ENCODE assay signal across 19 mouse cellular contexts in genomic region chr10:126646587-126646986, GRCm38 (mm10).
"Had no signal": no experiment of that assay in that cellular context is flagged by ENCODE, and none has a peak within 500 bp of the region (broad histone marks: within the 10 kb centered on the region; RNA-seq: fewer than 3 reads in every experiment).

No protein-coding gene starts in this region.

- H3K9ac ChIP-seq: liver, embryonic 13.5 days; liver, embryonic 15.5 days; liver, postnatal 0 days; lung, embryonic 15.5 days; neural tube, embryonic 12.5 days; stomach, embryonic 15.5 days had no signal

- H3K4me2 ChIP-seq: liver, embryonic 13.5 days; liver, embryonic 15.5 days; lung, embryonic 15.5 days; midbrain, embryonic 11.5 days; neural tube, embryonic 12.5 days; stomach, embryonic 15.5 days had no signal

- H3K4me1 ChIP-seq: liver, embryonic 13.5 days; liver, embryonic 15.5 days; megakaryocyte, embryonic 14.5 days; stomach, embryonic 15.5 days had no signal

- DNase-seq: liver, embryonic 13.5 days; liver, postnatal 0 days; lung, adult 2 months; lung, postnatal 14 days; lung, postnatal 36 days; right cerebral cortex, postnatal 14 days; thymus, adult 2 months; thymus, postnatal 25 days; thymus, postnatal 4 days had no signal

- H3K9me3 ChIP-seq: liver, embryonic 13.5 days; liver, embryonic 15.5 days; lung, embryonic 15.5 days; neural tube, embryonic 12.5 days; stomach, embryonic 15.5 days had no signal

- ATAC-seq: liver, postnatal 0 days; lung, postnatal 0 days; midbrain, embryonic 16.5 days had no signal

- H3K36me3 ChIP-seq: liver, embryonic 13.5 days; liver, embryonic 15.5 days; lung, embryonic 15.5 days; neural tube, embryonic 12.5 days; stomach, embryonic 15.5 days had no signal

- H3K27ac ChIP-seq: liver, embryonic 13.5 days; liver, embryonic 15.5 days; lung, embryonic 15.5 days; macrophage; neural tube, embryonic 12.5 days; stomach, embryonic 15.5 days; stomach, postnatal 0 days had no signal

- H3K27me3 ChIP-seq: liver, embryonic 13.5 days; liver, embryonic 15.5 days; lung, embryonic 15.5 days; megakaryocyte, embryonic 14.5 days; neural tube, embryonic 12.5 days; stomach, embryonic 15.5 days had no signal

- H3K4me3 ChIP-seq: liver, embryonic 13.5 days; liver, embryonic 15.5 days; lung, embryonic 15.5 days; megakaryocyte, embryonic 14.5 days; neural tube, embryonic 12.5 days; stomach, embryonic 15.5 days had no signal
